Mouse (Mus musculus) midbrain, embryonic 11.5 days (tissue): ENCODE results near the gene Scgb3a1. TPM values are rescaled to one million over a fixed set of nuclear protein-coding genes. Genes with fewer than 3 reads are reported as not detected.

Source experiments
- ATAC-seq: fragments of 200-750 bp; cut with Nextera tagmentation; 2 replicates; pipeline ENCODE4 v1.8.0; 2017; ENCODE audit warnings: moderate TSS enrichment, moderate library complexity; ENCODE audit not compliant: low FRiP score
- DNase-seq: peaks from one replicate; pipeline ENCODE4 v3.0.0; 2015; ENCODE audit warnings: low spot score; ENCODE audit errors: missing footprints
- H3K27ac ChIP-seq: fragments of 300-500 bp; sonication (generic); 2 replicates; pipeline ENCODE4 v1.5.1; 2014; ENCODE audit warnings: low read depth, low read length
- H3K27me3 ChIP-seq: fragments of 300-500 bp; sonication (generic); 2 replicates; pipeline ENCODE4 v1.6.1; 2014; ENCODE audit warnings: mild to moderate bottlenecking, low read length, moderate library complexity, mixed read lengths; ENCODE audit not compliant: control insufficient read depth, insufficient read depth
- H3K36me3 ChIP-seq: fragments of 300-500 bp; sonication (generic); 2 replicates; pipeline ENCODE4 v1.6.1; 2014; ENCODE audit warnings: mild to moderate bottlenecking, low read length, moderate library complexity, mixed read lengths; ENCODE audit not compliant: control insufficient read depth, insufficient read depth
- H3K4me1 ChIP-seq: fragments of 300-500 bp; sonication (generic); 2 replicates; pipeline ENCODE4 v1.6.1; 2014; ENCODE audit warnings: low read length; ENCODE audit not compliant: control insufficient read depth, insufficient read depth
- H3K4me2 ChIP-seq: fragments of 300-500 bp; sonication (generic); 2 replicates; pipeline ENCODE4 v1.6.1; 2014; ENCODE audit warnings: mild to moderate bottlenecking, moderate library complexity
- H3K4me3 ChIP-seq: fragments of 300-500 bp; sonication (generic); 2 replicates; pipeline ENCODE4 v1.5.1; 2014; ENCODE audit warnings: low read depth, low read length
- H3K9ac ChIP-seq: fragments of 300-500 bp; sonication (generic); 2 replicates; pipeline ENCODE4 v1.6.1; 2014; ENCODE audit warnings: low read length
- H3K9me3 ChIP-seq: fragments of 300-500 bp; sonication (generic); 2 replicates; pipeline ENCODE4 v1.6.1; 2016; ENCODE audit warnings: low read length; ENCODE audit not compliant: control insufficient read depth
- WGBS: fragments of 180-500 bp; shearing (Covaris S2); extraction: QIAGEN DNeasy Blood & Tissue Kit; methylation state at CpG from one replicate; pipeline ENCODE4 v1.1.7; 2014; 5-methylcytosine and 5-hydroxymethylcytosine counted together
- polyA plus RNA-seq: library from polyadenylated mRNA; unstranded; fragments of >200 nt; fragmentation: Nextera tagmentation; extraction: Ambion mirVana; gene quantifications from 2 replicates; pipeline ENCODE4 v1.2.1, GENCODE M21; 2014

Gene Scgb3a1
- polyA plus RNA-seq, result not detected in 2 replicates

DNA sequence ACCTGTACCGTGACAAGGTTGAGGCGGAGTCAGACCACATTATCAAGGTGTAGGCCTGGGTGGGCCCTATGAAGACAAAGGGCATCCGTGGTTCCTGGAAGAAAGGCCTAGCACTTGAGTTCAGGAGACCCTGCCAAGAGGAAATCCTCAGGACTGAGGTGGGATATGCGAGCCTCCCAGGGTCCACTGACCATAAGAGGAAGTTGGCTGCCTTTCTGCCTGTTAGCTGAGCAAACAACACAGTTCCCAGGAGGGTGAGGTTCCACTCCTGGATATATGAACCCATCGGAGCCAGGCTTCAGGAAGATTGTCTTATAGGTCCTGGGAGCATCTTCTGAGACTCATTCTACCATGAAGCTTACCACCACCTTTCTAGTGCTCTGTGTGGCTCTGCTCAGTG, at the start of gene Scgb3a1:
Gene Scgb3a1, plus strand, starts transcription at position 301 of the 400 bp plus-strand sequence.
- no peaks in the 10 kb centered on the region for H3K9me3 ChIP-seq
- no peak within 1 kb of the TSS for H3K27ac ChIP-seq
- H3K36me3 ChIP-seq, result no peaks in the 10 kb centered on the region
- H3K27me3 ChIP-seq, result no peaks in the 10 kb centered on the region
- ATAC-seq (no peak), DNase-seq (peak; percentile 39)
- no peak within 1 kb of the TSS for H3K4me3 ChIP-seq
- no peaks in the 10 kb centered on the region for H3K4me1 ChIP-seq
- H3K4me2 ChIP-seq, result no peak within 1 kb of the TSS
- 89% methylated on average over 5 of the region's 5 CpGs for WGBS
- H3K9ac ChIP-seq, result no peak within 1 kb of the TSS

DNA sequence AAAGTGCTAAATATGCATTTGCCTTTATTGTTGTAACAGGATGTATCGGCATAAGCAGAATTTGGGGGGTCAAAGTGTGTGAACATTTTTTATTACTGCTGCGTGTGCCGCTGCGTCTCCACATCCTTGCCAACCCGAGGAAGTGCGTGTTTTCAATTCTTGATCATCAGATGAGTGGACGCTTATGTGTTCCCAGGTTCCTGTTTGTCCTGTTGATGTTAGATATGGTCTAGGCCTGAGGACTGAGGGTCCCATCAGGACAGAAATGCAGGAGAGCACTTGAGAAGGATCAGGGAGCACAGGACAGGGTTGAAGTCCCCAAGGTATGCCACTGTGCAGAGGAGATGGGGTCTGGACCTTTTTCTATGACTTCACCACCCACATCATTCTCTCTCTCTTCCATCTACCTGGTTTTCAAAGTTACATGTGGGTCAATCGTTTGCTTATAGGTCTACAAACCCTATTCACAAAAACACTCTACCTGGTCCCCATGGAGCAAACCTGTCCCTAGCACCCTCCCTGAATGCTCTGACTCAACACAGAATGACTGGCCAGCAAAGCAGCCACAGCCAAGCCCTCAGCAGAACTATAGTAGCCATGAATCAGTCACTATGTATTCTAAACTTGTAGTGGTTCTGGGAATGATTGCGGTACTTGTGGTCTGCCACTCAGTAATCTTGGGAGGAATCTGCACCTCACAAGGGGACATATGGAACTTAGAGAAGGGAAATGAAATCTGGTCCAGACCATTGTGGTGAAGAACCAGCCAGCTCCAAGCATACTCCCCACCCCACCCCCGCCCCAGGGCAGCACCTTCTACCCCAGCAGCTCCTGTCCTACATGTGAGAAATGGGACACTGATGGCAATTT, 47.3 kb upstream of the Scgb3a1 start:
- Histone ChIP-seq H3K27ac (no peak overlapping the region), H3K4me3 (no peak overlapping the region), H3K36me3 (no peaks in the 10 kb centered on the region), H3K27me3 (peaks cover 10% of the 10 kb centered on the region), H3K9me3 (no peaks in the 10 kb centered on the region), H3K9ac (no peak overlapping the region), H3K4me1 (no peaks in the 10 kb centered on the region), H3K4me2 (no peak overlapping the region)
- ATAC-seq (no peak), DNase-seq (no peak)
- 87% methylated on average over 10 of the region's 10 CpGs for WGBS

- no peak for DNase-seq
- Histone ChIP-seq H3K9ac (no peak overlapping the region), H3K27me3 (no peaks in the 10 kb centered on the region; the same call in 1 of the 2 replicates), H3K9me3 (no peaks in the 10 kb centered on the region), H3K36me3 (no peaks in the 10 kb centered on the region), H3K4me3 (no peak overlapping the region), H3K4me1 (no peaks in the 10 kb centered on the region), H3K4me2 (no peak overlapping the region), H3K27ac (no peak overlapping the region)
- WGBS, result 80% methylated on average over 8 of the region's 8 CpGs
- ATAC-seq, result no peak
Observed at GRCm38 (mm10) chr11:49618476-49618875, 44.9 kb upstream of the Scgb3a1 start.

GRCm38 (mm10) chr11:49621953-49622352, 41.5 kb upstream of the Scgb3a1 start:
- Histone ChIP-seq H3K4me3 (no peak overlapping the region), H3K4me1 (no peaks in the 10 kb centered on the region), H3K27me3 (no peaks in the 10 kb centered on the region), H3K27ac (no peak overlapping the region), H3K9me3 (no peaks in the 10 kb centered on the region), H3K4me2 (no peak overlapping the region), H3K9ac (no peak overlapping the region), H3K36me3 (no peaks in the 10 kb centered on the region)
- no peak for ATAC-seq
- DNase-seq, result no peak
- WGBS, result 82% methylated on average over 5 of the region's 5 CpGs

DNA sequence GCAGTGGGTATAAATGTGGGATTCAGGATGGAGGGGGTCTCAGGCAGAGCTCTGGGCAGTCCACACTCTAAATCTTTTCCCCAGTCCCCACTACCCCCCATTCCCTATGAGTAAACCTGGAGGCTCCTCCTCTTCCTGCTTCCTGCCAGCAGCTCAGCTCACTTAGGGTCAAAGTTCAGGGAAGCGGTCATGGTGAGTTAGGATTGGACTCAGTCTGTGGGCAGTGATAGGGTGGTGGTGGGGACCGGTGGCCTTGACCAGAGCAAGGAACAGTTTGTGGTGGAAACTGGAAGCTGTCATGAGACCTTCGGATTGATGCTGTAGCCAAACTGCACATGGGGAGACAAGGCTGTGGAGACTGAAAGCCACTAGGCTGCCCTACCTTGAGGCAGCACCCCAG, 39.3 kb upstream of the Scgb3a1 start:
- Histone ChIP-seq H3K9ac (no peak overlapping the region), H3K27me3 (no peaks in the 10 kb centered on the region), H3K4me3 (no peak overlapping the region), H3K4me2 (no peak overlapping the region), H3K9me3 (no peaks in the 10 kb centered on the region), H3K27ac (no peak overlapping the region), H3K4me1 (no peaks in the 10 kb centered on the region), H3K36me3 (no peaks in the 10 kb centered on the region)
- ATAC-seq, result no peak
- WGBS, result 91% methylated on average over 3 of the region's 3 CpGs
- DNase-seq, result no peak

GRCm38 (mm10) chr11:49625863-49626262, 37.5 kb upstream of the Scgb3a1 start:
- H3K36me3 ChIP-seq, result no peaks in the 10 kb centered on the region
- no peak overlapping the region for H3K4me3 ChIP-seq
- ATAC-seq (no peak), DNase-seq (no peak)
- no peaks in the 10 kb centered on the region for H3K27me3 ChIP-seq
- H3K27ac ChIP-seq, result no peak overlapping the region
- 58% methylated on average over 15 of the region's 15 CpGs for WGBS
- H3K4me1 ChIP-seq, result no peaks in the 10 kb centered on the region
- H3K9ac ChIP-seq, result no peak overlapping the region
- no peaks in the 10 kb centered on the region for H3K9me3 ChIP-seq
- H3K4me2 ChIP-seq, result no peak overlapping the region

DNA sequence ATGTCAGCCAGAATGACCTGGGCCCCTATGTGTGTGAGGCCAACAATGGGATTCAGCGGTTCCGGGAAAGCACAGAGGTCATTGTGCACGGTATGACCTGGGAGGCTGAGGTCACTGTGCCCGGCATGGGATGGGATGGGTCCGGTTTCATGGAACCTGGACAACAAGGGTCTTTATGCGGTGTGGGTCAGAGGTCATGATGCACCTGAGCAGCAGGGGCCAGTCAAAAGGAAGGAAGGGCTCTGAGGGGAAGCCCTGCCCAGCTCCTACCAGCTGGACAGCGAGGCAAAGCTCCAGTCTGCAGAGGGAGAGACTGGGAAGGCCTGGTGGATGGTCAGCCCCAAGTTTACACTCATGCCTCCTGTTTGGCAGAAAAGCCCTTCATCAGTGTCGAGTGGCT, 36.7 kb upstream of the Scgb3a1 start:
- Histone ChIP-seq H3K9me3 (no peaks in the 10 kb centered on the region), H3K36me3 (no peaks in the 10 kb centered on the region), H3K4me3 (no peak overlapping the region), H3K4me2 (no peak overlapping the region), H3K27ac (no peak overlapping the region), H3K27me3 (no peaks in the 10 kb centered on the region), H3K4me1 (no peaks in the 10 kb centered on the region), H3K9ac (no peak overlapping the region)
- ATAC-seq (no peak), DNase-seq (no peak)
- WGBS, result 70% methylated on average over 8 of the region's 8 CpGs

DNA sequence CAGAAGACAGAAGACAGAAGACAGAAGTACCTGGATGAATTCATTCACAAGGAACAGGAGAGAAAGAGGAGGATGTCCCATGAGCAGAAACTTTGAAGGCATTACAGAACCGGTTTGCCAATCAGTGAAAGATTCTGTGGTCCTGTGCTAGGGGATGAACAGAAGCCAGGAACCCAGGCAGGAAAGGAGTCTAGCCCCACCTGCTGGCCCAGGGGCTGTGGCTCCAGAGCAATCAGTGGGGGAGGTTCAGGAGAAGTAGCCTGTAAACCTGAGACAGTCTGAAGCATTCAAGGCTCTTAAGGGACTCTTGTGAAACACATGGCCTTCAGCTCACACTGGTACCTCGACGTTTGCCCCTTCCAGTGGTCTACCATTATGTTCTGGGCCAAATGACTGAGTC, 32.3 kb upstream of the Scgb3a1 start:
- WGBS, result 42% methylated on average over 3 of the region's 3 CpGs
- DNase-seq (no peak), ATAC-seq (no peak)
- Histone ChIP-seq H3K36me3 (no peaks in the 10 kb centered on the region), H3K9ac (no peak overlapping the region), H3K4me3 (no peak overlapping the region), H3K4me2 (no peak overlapping the region), H3K27ac (no peak overlapping the region), H3K27me3 (peaks cover 30% of the 10 kb centered on the region), H3K9me3 (no peaks in the 10 kb centered on the region), H3K4me1 (no peaks in the 10 kb centered on the region)

- no peak overlapping the region for H3K9ac ChIP-seq
- no peaks in the 10 kb centered on the region for H3K4me1 ChIP-seq
- DNase-seq (no peak), ATAC-seq (no peak)
- H3K9me3 ChIP-seq, result no peaks in the 10 kb centered on the region
- no peaks in the 10 kb centered on the region for H3K36me3 ChIP-seq
- H3K27me3 ChIP-seq, result peaks cover 33% of the 10 kb centered on the region
- H3K4me2 ChIP-seq, result no peak overlapping the region
- H3K4me3 ChIP-seq, result no peak overlapping the region
- WGBS, result 56% methylated on average over 2 of the region's 2 CpGs
- no peak overlapping the region for H3K27ac ChIP-seq
Observed at GRCm38 (mm10) chr11:49632256-49632655, 31.2 kb upstream of the Scgb3a1 start.
